Mouse (Mus musculus) left cerebral cortex, postnatal 36 days (tissue): Measurements from ENCODE around the gene Taf1. TPM values are rescaled to one million over a fixed set of nuclear protein-coding genes. Genes with fewer than 3 reads are reported as not detected.

ENCODE experiments used
- DNase-seq, 2 experiments: peaks; one replicate each; pipeline ENCODE4 v3.0.0; 2021 to 2022; ENCODE audit warnings: low spot score in 2 of 2, mixed read lengths in 1 of 2
- intact Hi-C: fragments of 180-260 bp; cut with DNase I; formaldehyde crosslinking; loops from one replicate; pipeline ENCODE4 v1.15.1; 2025
- total RNA-seq, 2 experiments: library from RNA; stranded (reverse); gene quantifications; 2 replicates each; pipeline ENCODE4 v1.2.3; 2021

Gene Taf1
- total RNA-seq, 2 experiments from 2014 or later = 46.5 to 51.3 TPM

DNA sequence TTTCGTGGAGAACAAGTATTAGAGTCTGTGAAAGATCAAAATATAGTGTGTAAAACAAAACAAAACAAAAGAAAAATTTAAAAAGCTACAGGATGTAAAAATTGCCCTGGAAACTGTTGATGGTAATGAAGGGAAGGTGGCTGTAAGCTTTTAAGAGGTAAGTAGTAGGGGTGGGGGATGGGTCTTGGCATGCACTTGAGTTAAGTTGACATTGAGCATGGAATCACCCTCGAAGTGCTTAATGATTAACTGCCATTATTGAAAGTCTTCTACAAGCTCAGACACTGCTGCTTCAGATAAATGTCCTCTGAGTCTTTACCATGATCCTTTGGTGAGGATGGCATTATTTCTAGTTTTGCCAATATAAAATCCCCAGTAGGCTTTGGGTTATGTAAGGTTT lies 112.8 kb downstream of the Taf1 start:
- DNase-seq = no peak
- intact Hi-C loops = no loop called here

DNA sequence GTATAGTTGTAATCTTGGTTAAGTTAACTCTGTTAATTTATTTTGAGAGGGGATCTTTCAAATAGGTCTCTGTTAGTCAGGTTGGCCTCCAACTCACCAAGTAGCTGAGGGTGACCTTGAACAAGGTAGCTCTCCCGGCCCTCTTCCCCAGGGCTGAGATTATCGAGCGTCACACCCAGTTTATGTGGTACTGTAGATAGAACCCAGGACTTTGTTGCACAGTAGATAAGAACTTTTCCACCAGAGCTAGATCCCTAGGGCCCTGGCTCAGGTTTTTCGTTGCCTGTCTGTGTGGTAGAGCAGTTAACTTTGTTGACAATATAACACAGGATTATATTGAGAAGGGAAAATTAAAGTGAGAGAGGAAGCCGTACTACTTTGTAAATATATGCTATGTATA lies 114.1 kb downstream of the Taf1 start:
- DNase-seq = no peak
- intact Hi-C loops = no loop called here

Other genes with a start within 250 kb of the Taf1 start
- 100 to 1,000 TPM; 161 to 163 TPM for gene Nlgn3, start 233.6 kb upstream of the Taf1 start, total RNA-seq
- 10 to 100 TPM in 1 of 2 experiments, 1 to 10 TPM in 1; 8.9 to 15.1 TPM for gene Gjb1, start 156.4 kb upstream of the Taf1 start, total RNA-seq
- 100 to 1,000 TPM; 113 to 170 TPM for gene Zmym3, start 111.9 kb upstream of the Taf1 start, total RNA-seq
- gene Nono, start 103.4 kb upstream of the Taf1 start, total RNA-seq = 100 to 1,000 TPM; 103 to 126 TPM
- under 1 TPM; 0.77 to 0.94 TPM for gene Itgb1bp2, start 83.6 kb upstream of the Taf1 start, total RNA-seq
- 100 to 1,000 TPM; 171 to 261 TPM for gene Ogt, start 107.3 kb downstream of the Taf1 start, total RNA-seq
- not detected for gene Cxcr3, start 201.5 kb downstream of the Taf1 start, total RNA-seq